Mouse (Mus musculus) neural tube, embryonic 14.5 days (tissue): ENCODE measurements around the gene Ccdc117. TPM values are rescaled to one million over a fixed set of nuclear protein-coding genes. Genes with fewer than 3 reads are reported as not detected.
"Not testable (repeated sequence)": the region's sequence is repeated elsewhere in the genome, so short reads cannot be mapped to it uniquely, and the experiment has no call there.

Experiments
- ATAC-seq: fragments of 200-750 bp; cut with Nextera tagmentation; 2 replicates; pipeline ENCODE4 v1.8.0; 2017; ENCODE audit warnings: low read depth, mild to moderate bottlenecking, moderate TSS enrichment, moderate library complexity
- H3K27ac ChIP-seq: fragments of 300-500 bp; sonication (generic); 2 replicates; pipeline ENCODE4 v1.5.1; 2014; ENCODE audit warnings: low read depth, mild to moderate bottlenecking, control low read depth, low read length, moderate library complexity, mixed read lengths
- H3K27me3 ChIP-seq: fragments of 300-500 bp; sonication (generic); 2 replicates; pipeline ENCODE4 v1.6.1; 2014; ENCODE audit warnings: low read length; ENCODE audit not compliant: control insufficient read depth, insufficient read depth
- H3K36me3 ChIP-seq: fragments of 300-500 bp; sonication (generic); 2 replicates; pipeline ENCODE4 v1.6.1; 2014; ENCODE audit warnings: low read length, mixed read lengths; ENCODE audit not compliant: control insufficient read depth, insufficient read depth
- H3K4me1 ChIP-seq: fragments of 300-500 bp; sonication (generic); 2 replicates; pipeline ENCODE4 v1.6.1; 2014; ENCODE audit warnings: low read length; ENCODE audit not compliant: control insufficient read depth, insufficient read depth
- H3K4me2 ChIP-seq: fragments of 300-500 bp; sonication (generic); 2 replicates; pipeline ENCODE4 v1.6.1; 2014; ENCODE audit warnings: mild to moderate bottlenecking, low read depth, low read length, control low read depth
- H3K4me3 ChIP-seq: fragments of 300-500 bp; sonication (generic); 2 replicates; pipeline ENCODE4 v1.5.1; 2014; ENCODE audit warnings: low read depth, low read length, control low read depth, mixed read lengths
- H3K9ac ChIP-seq: fragments of 300-500 bp; sonication (generic); replicated peaks from 2 replicates; pipeline ENCODE4 v1.6.1; 2014; ENCODE audit warnings: low read depth, mild to moderate bottlenecking, control low read depth, low read length, mixed read lengths
- H3K9me3 ChIP-seq: fragments of 300-500 bp; sonication (generic); 2 replicates; pipeline ENCODE4 v1.6.1; 2016; ENCODE audit warnings: low read length; ENCODE audit not compliant: control insufficient read depth
- WGBS: fragments of 180-500 bp; shearing (Covaris S2); extraction: QIAGEN DNeasy Blood & Tissue Kit; methylation state at CpG from one replicate; pipeline ENCODE4 v1.1.7; 2014; 5-methylcytosine and 5-hydroxymethylcytosine counted together
- polyA plus RNA-seq: library from polyadenylated mRNA; unstranded; fragments of >200 nt; fragmentation: Nextera tagmentation; extraction: Ambion mirVana; gene quantifications from 2 replicates; pipeline ENCODE4 v1.2.1, GENCODE M21; 2014

The Ccdc117 gene
- polyA plus RNA-seq, 1 experiment from 2014 or later = 10.4 TPM

DNA sequence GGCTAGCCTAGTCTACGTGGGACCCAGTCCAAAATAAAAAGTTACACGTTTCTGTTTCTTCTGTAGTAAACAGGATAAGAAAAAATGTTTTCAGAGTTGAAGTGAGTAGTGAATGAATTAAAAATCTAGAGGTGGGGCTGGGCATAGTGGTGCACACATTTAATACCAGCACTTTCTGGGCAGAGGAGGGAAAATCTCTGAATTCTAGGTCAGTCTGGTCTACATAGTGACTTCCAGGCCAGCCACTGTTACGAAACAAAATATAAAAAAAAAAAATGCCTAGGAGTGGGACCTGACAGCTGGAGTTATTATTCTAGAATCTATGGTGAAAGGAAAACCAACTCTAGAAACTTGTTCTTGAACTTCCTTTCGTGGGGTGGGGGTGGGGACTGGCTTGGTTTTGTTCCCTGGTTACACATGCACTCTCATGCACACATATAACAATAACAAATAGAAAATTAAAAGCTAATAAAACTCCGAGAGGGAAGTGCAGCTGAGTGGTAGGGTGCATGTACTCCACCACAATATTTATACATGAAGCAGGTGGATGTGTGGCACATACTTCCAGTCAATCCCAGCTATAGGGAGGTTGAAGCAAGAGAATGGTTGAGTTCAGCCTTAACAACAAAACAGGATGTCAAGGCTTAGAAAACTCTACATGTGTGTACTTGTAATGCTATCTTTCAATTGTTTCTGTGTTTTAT lies 647 bp upstream of the Ccdc117 start:
- 57% methylated on average over 5 of the region's 5 CpGs for WGBS
- Histone ChIP-seq H3K9ac (peak overlapping the region; percentile 82; the same call in 1 of the 2 replicates), H3K4me2 (peak overlapping the region; percentile 80), H3K9me3 (no peaks in the 10 kb centered on the region), H3K4me1 (peaks cover 9% of the 10 kb centered on the region; the same call in 1 of the 2 replicates), H3K4me3 (peak overlapping the region; percentile 93), H3K36me3 (peaks cover 6% of the 10 kb centered on the region), H3K27ac (no peak overlapping the region), H3K27me3 (no peaks in the 10 kb centered on the region)
- ATAC-seq = no peak; the same call in 1 of the 2 replicates

DNA sequence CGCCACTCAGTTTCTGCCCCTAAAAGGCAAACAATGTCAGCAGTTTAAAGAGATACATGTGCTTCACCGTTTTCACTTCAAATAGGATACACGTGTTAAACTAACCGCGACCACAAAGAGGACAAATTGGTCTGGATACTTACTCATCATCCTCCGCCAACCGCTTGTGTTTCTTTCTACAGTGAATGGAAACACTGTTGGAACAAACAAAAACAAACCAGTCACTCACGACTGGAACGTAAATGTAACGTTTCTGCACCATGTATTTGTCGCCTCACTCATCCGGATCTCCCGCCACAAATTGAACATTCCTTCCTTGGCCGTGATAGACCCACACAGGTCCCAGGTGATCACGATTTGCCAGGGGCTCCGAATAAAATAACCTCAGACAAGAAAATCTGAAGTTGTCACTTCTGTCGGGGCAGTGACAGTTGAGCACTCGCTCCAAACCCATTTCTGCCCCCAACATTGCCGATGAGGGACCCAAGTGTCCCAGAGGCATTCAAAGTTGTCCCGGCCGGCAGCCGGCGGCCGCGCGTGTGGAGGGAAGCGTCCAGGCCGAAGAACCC lies 673 bp downstream of the Ccdc117 start:
- no peaks in the 10 kb centered on the region for H3K27me3 ChIP-seq
- no peaks in the 10 kb centered on the region for H3K9me3 ChIP-seq
- H3K4me2 ChIP-seq = peak overlapping the region; percentile 80
- peaks cover 9% of the 10 kb centered on the region; the same call in 1 of the 2 replicates for H3K4me1 ChIP-seq
- H3K4me3 ChIP-seq = peak overlapping the region; percentile 93
- peak overlapping the region; percentile 82 for H3K9ac ChIP-seq
- H3K36me3 ChIP-seq = peaks cover 6% of the 10 kb centered on the region
- 2% methylated on average over 28 of the region's 28 CpGs for WGBS
- peak overlapping the region; percentile 65; the same call in 1 of the 2 replicates for H3K27ac ChIP-seq
- no peak for ATAC-seq

DNA sequence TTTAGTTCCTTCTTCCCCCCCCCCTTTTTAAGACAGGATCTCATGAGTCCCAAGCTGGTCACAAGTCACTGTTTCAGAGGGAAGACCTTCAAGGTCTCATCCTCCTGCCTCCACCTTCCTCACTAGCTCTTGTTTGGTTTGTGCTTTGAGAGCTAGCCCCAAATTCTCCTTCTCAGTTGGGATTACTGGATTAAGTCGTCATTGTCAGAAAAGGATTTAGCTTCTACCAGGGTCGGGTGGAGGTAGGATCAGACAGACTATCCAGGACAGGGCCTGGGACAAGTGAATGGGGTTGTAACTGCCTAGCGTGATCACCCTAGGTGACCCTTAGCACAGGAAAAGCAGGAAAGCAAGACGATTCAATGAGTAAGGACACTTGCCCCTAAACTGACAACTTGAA lies 1.7 kb downstream of the Ccdc117 start:
- H3K9ac ChIP-seq = no peak overlapping the region

GRCm38 (mm10) chr11:5537454-5537853 lies 4.5 kb downstream of the Ccdc117 start:
- not testable (repeated sequence) for ATAC-seq, H3K4me3 ChIP-seq, H3K9me3 ChIP-seq, H3K27ac ChIP-seq, H3K4me1 ChIP-seq, H3K4me2 ChIP-seq, H3K9ac ChIP-seq, H3K27me3 ChIP-seq
- 97% methylated on average over 4 of the region's 4 CpGs for WGBS
- H3K36me3 ChIP-seq = peaks cover 30% of the 10 kb centered on the region

More for the DNA sequence above, 1.7 kb downstream of the Ccdc117 start:
- Histone ChIP-seq H3K36me3 (peaks cover 6% of the 10 kb centered on the region), H3K27me3 (no peaks in the 10 kb centered on the region), H3K4me3 (peak overlapping the region; percentile 93), H3K9me3 (no peaks in the 10 kb centered on the region), H3K4me2 (peak overlapping the region; percentile 80), H3K4me1 (peaks cover 9% of the 10 kb centered on the region; the same call in 1 of the 2 replicates), H3K27ac (no peak overlapping the region)
- WGBS = 64% methylated on average over 4 of the region's 4 CpGs
- ATAC-seq = no peak

DNA sequence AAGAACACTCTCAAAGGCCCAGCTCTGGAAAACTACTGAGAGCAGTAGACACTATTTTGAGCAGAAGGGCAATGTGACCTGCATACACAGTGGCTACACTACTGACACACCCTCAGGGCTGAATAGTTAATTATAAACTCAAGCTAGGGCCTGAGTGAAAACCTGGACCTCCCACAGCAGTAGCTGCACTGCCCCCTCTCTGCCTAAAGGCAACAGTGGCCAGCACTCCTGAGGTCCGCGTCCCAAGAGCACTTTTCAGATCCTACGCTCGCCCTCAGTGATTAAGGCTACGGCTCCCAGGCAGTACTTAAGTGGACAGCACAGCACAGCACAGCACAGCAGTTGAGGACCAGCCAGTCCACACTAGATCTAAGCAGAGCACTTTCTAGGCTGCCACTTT lies 8.9 kb downstream of the Ccdc117 start:
- ATAC-seq = no peak
- Histone ChIP-seq H3K4me2 (no peak overlapping the region), H3K9me3 (no peaks in the 10 kb centered on the region), H3K36me3 (peaks cover 47% of the 10 kb centered on the region), H3K4me3 (no peak overlapping the region), H3K9ac (no peak overlapping the region), H3K27me3 (no peaks in the 10 kb centered on the region), H3K27ac (no peak overlapping the region), H3K4me1 (no peaks in the 10 kb centered on the region)
- WGBS = 77% methylated on average over 5 of the region's 5 CpGs

DNA sequence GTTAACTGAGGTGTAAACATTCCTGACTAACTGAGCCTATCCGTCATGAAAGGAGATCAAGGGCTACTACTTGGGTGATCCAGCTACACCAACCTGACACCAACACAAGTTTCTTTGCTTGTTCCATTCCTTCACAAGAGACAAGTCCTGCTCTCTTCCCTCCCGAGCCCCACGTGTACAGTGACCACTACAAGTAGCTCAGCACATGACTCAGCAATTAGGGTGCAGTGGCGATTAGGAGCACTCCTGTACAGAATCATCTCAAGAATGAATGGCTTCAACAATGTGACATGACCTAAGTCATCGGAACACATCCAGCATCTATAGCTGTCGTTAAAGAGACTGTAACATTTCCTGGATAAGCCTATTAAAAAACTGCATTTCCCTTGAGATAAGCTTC lies 11.3 kb downstream of the Ccdc117 start:
- Histone ChIP-seq H3K36me3 (peaks cover 60% of the 10 kb centered on the region), H3K9ac (no peak overlapping the region), H3K27ac (no peak overlapping the region), H3K4me3 (no peak overlapping the region), H3K4me2 (no peak overlapping the region), H3K4me1 (no peaks in the 10 kb centered on the region), H3K9me3 (no peaks in the 10 kb centered on the region), H3K27me3 (no peaks in the 10 kb centered on the region)
- WGBS = 79% methylated on average over 6 of the region's 6 CpGs
- no peak for ATAC-seq

GRCm38 (mm10) chr11:5530172-5530571 lies 11.8 kb downstream of the Ccdc117 start:
- Histone ChIP-seq H3K4me1 (no peaks in the 10 kb centered on the region), H3K4me3 (no peak overlapping the region), H3K27ac (no peak overlapping the region), H3K27me3 (no peaks in the 10 kb centered on the region), H3K9ac (no peak overlapping the region), H3K36me3 (peaks cover 64% of the 10 kb centered on the region), H3K4me2 (no peak overlapping the region), H3K9me3 (no peaks in the 10 kb centered on the region)
- no peak for ATAC-seq
- WGBS = 83% methylated on average over 5 of the region's 5 CpGs

DNA sequence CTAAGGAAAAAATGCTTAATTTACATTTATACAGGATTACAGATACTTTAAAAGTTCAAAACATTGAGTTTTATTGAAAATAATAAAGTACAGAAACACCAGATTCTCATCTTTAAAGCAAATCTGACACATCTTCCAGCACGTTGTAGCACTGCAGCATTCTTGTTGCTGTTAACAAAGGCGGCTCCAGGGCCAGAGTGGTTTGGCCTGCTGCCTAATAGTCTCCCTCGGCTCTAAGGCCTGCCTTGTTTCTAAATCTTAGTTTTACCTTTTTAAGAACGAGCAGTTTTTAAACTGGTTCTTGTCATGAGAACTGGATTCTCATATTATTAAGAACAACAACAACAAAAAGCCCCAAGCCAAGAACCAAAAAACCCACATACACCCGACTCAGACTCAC lies 13.1 kb downstream of the Ccdc117 start:
- Histone ChIP-seq H3K36me3 (peaks cover 67% of the 10 kb centered on the region), H3K27ac (no peak overlapping the region), H3K4me3 (no peak overlapping the region), H3K9me3 (no peaks in the 10 kb centered on the region), H3K9ac (no peak overlapping the region), H3K4me1 (no peaks in the 10 kb centered on the region; the same call in 1 of the 2 replicates), H3K27me3 (no peaks in the 10 kb centered on the region), H3K4me2 (no peak overlapping the region)
- WGBS = 74% methylated on average over 5 of the region's 5 CpGs
- ATAC-seq = no peak

GRCm38 (mm10) chr11:5527865-5528523 lies 14.0 kb downstream of the Ccdc117 start:
- no peaks in the 10 kb centered on the region for H3K9me3 ChIP-seq
- no peak overlapping the region for H3K9ac ChIP-seq
- H3K4me3 ChIP-seq = no peak overlapping the region
- H3K4me2 ChIP-seq = no peak overlapping the region
- H3K27ac ChIP-seq = no peak overlapping the region
- H3K36me3 ChIP-seq = peaks cover 67% of the 10 kb centered on the region
- H3K4me1 ChIP-seq = peaks cover 6% of the 10 kb centered on the region
- no peaks in the 10 kb centered on the region for H3K27me3 ChIP-seq
- WGBS = 77% methylated on average over 5 of the region's 5 CpGs
- no peak for ATAC-seq
